Mouse (Mus musculus): ENCODE results near the gene Trim2. TPM values are rescaled to one million over a fixed set of nuclear protein-coding genes. Genes with fewer than 3 reads are reported as not detected.

The Trim2 gene
- polyA plus RNA-seq, 1 experiment, result 10.2 TPM

GRCm38 (mm10) chr3:84228203-84228870 lies 78.3 kb downstream of the Trim2 start:
- Histone ChIP-seq H3K4me3 (replicated peaks; ENCODE audit: control insufficient read depth, low read depth, low read length) (peak overlapping the region; percentile 54), H3K27ac (ENCODE audit: control insufficient read depth, insufficient read depth, low read depth, low read length, poor library complexity) (no peak overlapping the region), H3K4me1 (ENCODE audit: control insufficient read depth, insufficient read depth, low read length) (no peaks in the 10 kb centered on the region; the same call in 1 of the 2 replicates)
- WGBS, result 1% methylated on average over 18 of the region's 18 CpGs
- TF ChIP-seq POLR2A (IDR thresholded peaks at IDR 0.05; ENCODE audit: borderline replicate concordance, control insufficient read depth, low read depth, low read length) (no peak), CTCF (IDR thresholded peaks at IDR 0.05; ENCODE audit: control insufficient read depth, insufficient read depth, low read length) (peak; percentile 8; the same call in 1 of the 2 replicates)

- Histone ChIP-seq H3K4me3 (replicated peaks; ENCODE audit: control insufficient read depth, low read depth, low read length) (no peak overlapping the region), H3K27ac (ENCODE audit: control insufficient read depth, insufficient read depth, low read depth, low read length, poor library complexity) (no peak overlapping the region), H3K4me1 (ENCODE audit: control insufficient read depth, insufficient read depth, low read length) (no peaks in the 10 kb centered on the region; the same call in 1 of the 2 replicates)
- TF ChIP-seq CTCF (IDR thresholded peaks at IDR 0.05; ENCODE audit: control insufficient read depth, insufficient read depth, low read length), result no peak
- TF ChIP-seq POLR2A (IDR thresholded peaks at IDR 0.05; ENCODE audit: borderline replicate concordance, control insufficient read depth, low read depth, low read length), result no peak
- WGBS, result 70% methylated on average over 8 of the region's 8 CpGs
Observed at GRCm38 (mm10) chr3:84227628-84228027, 79.0 kb downstream of the Trim2 start.

DNA sequence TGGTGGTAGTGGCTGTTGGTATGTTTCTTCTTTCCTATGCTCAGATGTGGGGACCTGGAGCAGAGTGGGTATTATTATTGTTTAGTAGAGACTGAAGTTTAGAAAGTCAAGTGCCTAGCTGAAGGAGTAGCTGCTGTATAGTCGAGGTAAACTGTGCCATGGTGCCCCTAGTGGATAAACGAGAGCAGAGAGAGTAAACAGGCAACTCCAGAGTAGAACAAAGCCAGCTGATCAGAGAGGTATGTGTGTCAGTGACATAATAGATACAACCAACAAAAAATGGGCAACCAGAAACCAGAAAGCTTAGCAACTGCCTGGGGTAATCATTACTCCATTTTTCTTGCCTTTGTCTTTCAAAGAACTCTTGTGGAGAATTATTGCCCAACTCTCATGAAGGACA lies 81.7 kb downstream of the Trim2 start:
- 4% methylated on average over 2 of the region's 2 CpGs for whole genome bisulfite sequencing
- Histone ChIP-seq H3K27ac (ENCODE audit: control insufficient read depth, insufficient read depth, low read depth, low read length, poor library complexity) (no peak overlapping the region), H3K4me3 (replicated peaks; ENCODE audit: control insufficient read depth, low read depth, low read length) (no peak overlapping the region), H3K4me1 (ENCODE audit: control insufficient read depth, insufficient read depth, low read length) (no peaks in the 10 kb centered on the region)
- TF ChIP-seq POLR2A (IDR thresholded peaks at IDR 0.05; ENCODE audit: borderline replicate concordance, control insufficient read depth, low read depth, low read length) (no peak), CTCF (IDR thresholded peaks at IDR 0.05; ENCODE audit: control insufficient read depth, insufficient read depth, low read length) (no peak)

- 3% methylated on average over 11 of the region's 11 CpGs for WGBS
- Histone ChIP-seq H3K4me3 (replicated peaks; ENCODE audit: control insufficient read depth, low read depth, low read length) (no peak overlapping the region), H3K4me1 (ENCODE audit: control insufficient read depth, insufficient read depth, low read length) (no peaks in the 10 kb centered on the region), H3K27ac (ENCODE audit: control insufficient read depth, insufficient read depth, low read depth, low read length, poor library complexity) (no peak overlapping the region)
- no peak for TF ChIP-seq POLR2A (IDR thresholded peaks at IDR 0.05; ENCODE audit: borderline replicate concordance, control insufficient read depth, low read depth, low read length)
- TF ChIP-seq CTCF (IDR thresholded peaks at IDR 0.05; ENCODE audit: control insufficient read depth, insufficient read depth, low read length), result no peak
Observed at GRCm38 (mm10) chr3:84220748-84221147, 85.9 kb downstream of the Trim2 start.

- WGBS, result 7% methylated on average over 9 of the region's 9 CpGs
- Histone ChIP-seq H3K27ac (ENCODE audit: control insufficient read depth, insufficient read depth, low read depth, low read length, poor library complexity) (no peak overlapping the region), H3K4me1 (ENCODE audit: control insufficient read depth, insufficient read depth, low read length) (no peaks in the 10 kb centered on the region), H3K4me3 (replicated peaks; ENCODE audit: control insufficient read depth, low read depth, low read length) (no peak overlapping the region)
- TF ChIP-seq POLR2A (IDR thresholded peaks at IDR 0.05; ENCODE audit: borderline replicate concordance, control insufficient read depth, low read depth, low read length), result no peak
- TF ChIP-seq CTCF (IDR thresholded peaks at IDR 0.05; ENCODE audit: control insufficient read depth, insufficient read depth, low read length), result no peak
Observed at GRCm38 (mm10) chr3:84220326-84220725, 86.4 kb downstream of the Trim2 start.

DNA sequence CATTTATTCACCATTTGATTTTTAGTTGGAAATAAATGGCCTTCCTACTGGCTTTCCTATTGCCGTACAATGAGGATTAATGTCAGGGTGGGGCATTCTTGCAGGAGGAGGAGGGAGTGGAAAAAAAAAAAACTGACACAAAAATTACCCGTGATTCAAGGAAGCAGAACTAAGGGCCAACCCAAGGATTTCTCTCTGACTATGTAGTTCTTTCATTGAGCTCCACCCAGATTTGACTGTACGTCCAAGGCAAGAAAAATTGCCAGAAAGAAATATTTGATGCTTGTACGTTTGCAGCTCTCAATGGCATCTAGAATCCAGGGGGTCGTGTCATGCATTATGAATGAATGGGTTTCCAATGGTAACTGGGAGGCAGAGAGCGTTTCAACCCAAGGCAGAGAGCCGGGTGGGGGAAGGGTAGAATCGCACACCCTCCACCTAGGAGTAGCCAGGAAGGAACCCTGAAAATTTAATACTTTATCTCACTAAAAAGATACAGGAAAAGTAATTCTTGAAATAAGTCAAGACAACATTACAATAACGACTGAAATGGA lies 86.9 kb downstream of the Trim2 start:
- Histone ChIP-seq H3K4me3 (replicated peaks; ENCODE audit: control insufficient read depth, low read depth, low read length) (no peak overlapping the region), H3K4me1 (ENCODE audit: control insufficient read depth, insufficient read depth, low read length) (no peaks in the 10 kb centered on the region), H3K27ac (ENCODE audit: control insufficient read depth, insufficient read depth, low read depth, low read length, poor library complexity) (no peak overlapping the region)
- TF ChIP-seq CTCF (IDR thresholded peaks at IDR 0.05; ENCODE audit: control insufficient read depth, insufficient read depth, low read length), result no peak
- no peak for TF ChIP-seq POLR2A (IDR thresholded peaks at IDR 0.05; ENCODE audit: borderline replicate concordance, control insufficient read depth, low read depth, low read length)
- 7% methylated on average over 9 of the region's 9 CpGs for WGBS

DNA sequence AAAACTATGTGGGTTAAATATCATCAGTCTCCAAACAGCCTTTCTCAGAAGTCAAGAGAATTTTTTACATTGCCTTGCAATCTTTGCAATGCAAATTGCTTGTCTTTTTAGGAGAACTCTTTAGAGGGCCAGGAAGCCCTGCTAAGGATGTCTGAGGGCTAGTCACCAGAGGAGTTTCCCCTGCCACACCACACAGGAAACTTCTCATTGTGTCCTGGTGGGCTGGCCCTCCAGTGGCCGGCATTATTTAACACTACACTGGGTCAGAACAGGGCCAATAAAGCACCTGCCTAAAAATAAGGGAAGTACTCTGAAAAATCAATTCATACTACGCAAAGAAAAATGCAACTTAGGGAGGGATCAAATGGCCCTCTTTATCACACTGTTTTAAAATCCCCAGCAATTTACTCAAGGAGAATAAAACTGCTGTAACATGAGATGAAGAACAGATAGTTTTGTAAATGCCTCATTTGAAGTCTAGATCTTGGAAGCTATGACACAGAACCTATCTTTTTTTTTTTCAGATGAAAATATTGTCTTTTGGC lies 87.4 kb downstream of the Trim2 start:
- 6% methylated on average over 2 of the region's 2 CpGs for WGBS
- no peak overlapping the region for H3K27ac ChIP-seq (ENCODE audit: control insufficient read depth, insufficient read depth, low read depth, low read length, poor library complexity)
- TF ChIP-seq POLR2A (IDR thresholded peaks at IDR 0.05; ENCODE audit: borderline replicate concordance, control insufficient read depth, low read depth, low read length), result no peak
- TF ChIP-seq CTCF (IDR thresholded peaks at IDR 0.05; ENCODE audit: control insufficient read depth, insufficient read depth, low read length), result no peak
- H3K4me1 ChIP-seq (ENCODE audit: control insufficient read depth, insufficient read depth, low read length), result no peaks in the 10 kb centered on the region
- no peak overlapping the region for H3K4me3 ChIP-seq (replicated peaks; ENCODE audit: control insufficient read depth, low read depth, low read length)

GRCm38 (mm10) chr3:84218498-84218897 lies 88.2 kb downstream of the Trim2 start:
- no peak overlapping the region for H3K4me3 ChIP-seq (replicated peaks; ENCODE audit: control insufficient read depth, low read depth, low read length)
- WGBS, result 82% methylated on average over 2 of the region's 2 CpGs
- H3K4me1 ChIP-seq (ENCODE audit: control insufficient read depth, insufficient read depth, low read length), result no peaks in the 10 kb centered on the region
- no peak overlapping the region for H3K27ac ChIP-seq (ENCODE audit: control insufficient read depth, insufficient read depth, low read depth, low read length, poor library complexity)
- TF ChIP-seq CTCF (IDR thresholded peaks at IDR 0.05; ENCODE audit: control insufficient read depth, insufficient read depth, low read length), result no peak
- no peak for TF ChIP-seq POLR2A (IDR thresholded peaks at IDR 0.05; ENCODE audit: borderline replicate concordance, control insufficient read depth, low read depth, low read length)

Data from bone marrow, adult 2 months (tissue).